Mouse (Mus musculus): ENCODE measurements around the gene Saa1. TPM values are rescaled to one million over a fixed set of nuclear protein-coding genes. Genes with fewer than 3 reads are reported as not detected.
"Not testable (repeated sequence)": the region's sequence is repeated elsewhere in the genome, so short reads cannot be mapped to it uniquely, and the experiment has no call there.

The Saa1 gene
- polyA plus RNA-seq, 1 experiment from 2014 or later = not detected

GRCm38 (mm10) chr7:46745816-46746215 is 3.0 kb upstream of the Saa1 start:
- no peaks in the 10 kb centered on the region for H3K9me3 ChIP-seq (replicated peaks)
- 79% methylated on average over 3 of the region's 3 CpGs for WGBS
- H3K4me2 ChIP-seq = no peak overlapping the region

GRCm38 (mm10) chr7:46740041-46740440 is 2.7 kb downstream of the Saa1 start:
- H3K4me3 ChIP-seq; H3K4me1 ChIP-seq (replicated peaks); H3K27me3 ChIP-seq; H3K9me3 ChIP-seq (replicated peaks); H3K9ac ChIP-seq; H3K27ac ChIP-seq; ATAC-seq (replicated peaks; ENCODE audit: insufficient number of reproducible peaks, insufficient read depth, low FRiP score, low read depth); H3K36me3 ChIP-seq; H3K4me2 ChIP-seq: not testable (repeated sequence)
- WGBS = 72% methylated on average over 5 of the region's 5 CpGs

More at GRCm38 (mm10) chr7:46745816-46746215, 3.0 kb upstream of the Saa1 start:
- H3K27me3 ChIP-seq = no peaks in the 10 kb centered on the region
- no peaks in the 10 kb centered on the region for H3K36me3 ChIP-seq
- no peak overlapping the region for H3K9ac ChIP-seq
- no peaks in the 10 kb centered on the region for H3K4me1 ChIP-seq (replicated peaks)
- no peak for ATAC-seq (replicated peaks; ENCODE audit: insufficient number of reproducible peaks, insufficient read depth, low FRiP score, low read depth)
- no peak overlapping the region for H3K27ac ChIP-seq
- no peak overlapping the region for H3K4me3 ChIP-seq

DNA sequence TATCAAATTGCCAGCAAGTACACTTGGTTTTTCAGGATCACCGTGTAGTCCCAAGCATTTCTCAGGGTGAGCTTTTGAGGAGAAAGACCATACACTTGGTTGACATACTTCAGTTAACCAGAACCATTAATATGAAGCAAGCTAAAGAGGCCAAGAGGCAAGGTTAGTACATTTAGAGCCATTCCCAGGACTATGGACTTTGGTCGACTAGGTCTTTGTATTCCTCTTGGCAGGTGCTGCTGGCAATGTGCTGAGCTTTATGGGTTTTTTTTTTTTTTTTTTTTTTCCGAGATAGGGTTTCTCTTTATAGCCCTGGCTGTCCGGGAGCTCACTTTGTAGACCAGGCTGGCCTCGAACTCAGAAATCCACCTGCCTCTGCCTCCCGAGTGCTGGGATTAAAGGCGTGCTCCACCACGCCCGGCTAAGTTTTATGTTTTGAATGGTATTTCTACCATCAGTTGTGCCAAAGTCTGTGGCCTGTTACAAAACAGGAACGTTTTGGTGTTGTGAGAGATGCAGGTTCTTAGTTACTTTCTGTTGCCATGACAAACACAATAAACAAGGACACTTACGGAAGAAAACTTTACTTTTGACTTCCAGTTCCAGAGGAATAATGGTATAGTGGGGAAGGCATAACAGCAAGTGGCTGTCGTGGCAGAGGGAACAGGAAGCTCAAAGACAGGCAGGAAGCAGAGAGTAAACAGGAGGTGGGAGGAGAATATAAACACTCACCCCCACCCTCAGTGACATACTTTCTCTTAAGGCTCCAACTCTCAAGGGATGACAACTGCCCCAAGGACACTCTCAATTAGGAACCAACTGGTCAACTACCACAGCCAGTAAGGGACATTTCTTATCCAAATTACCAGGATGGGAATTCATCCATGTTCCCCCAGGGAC is 4.0 kb downstream of the Saa1 start:
- no peak overlapping the region for H3K9ac ChIP-seq
- H3K4me1 ChIP-seq (replicated peaks) = no peaks in the 10 kb centered on the region
- no peaks in the 10 kb centered on the region for H3K36me3 ChIP-seq
- no peak overlapping the region for H3K27ac ChIP-seq
- no peak for ATAC-seq (replicated peaks; ENCODE audit: insufficient number of reproducible peaks, insufficient read depth, low FRiP score, low read depth)
- no peak overlapping the region for H3K4me3 ChIP-seq
- H3K27me3 ChIP-seq = no peaks in the 10 kb centered on the region
- H3K9me3 ChIP-seq (replicated peaks) = no peaks in the 10 kb centered on the region
- 76% methylated on average over 12 of the region's 12 CpGs for WGBS
- no peak overlapping the region for H3K4me2 ChIP-seq

DNA sequence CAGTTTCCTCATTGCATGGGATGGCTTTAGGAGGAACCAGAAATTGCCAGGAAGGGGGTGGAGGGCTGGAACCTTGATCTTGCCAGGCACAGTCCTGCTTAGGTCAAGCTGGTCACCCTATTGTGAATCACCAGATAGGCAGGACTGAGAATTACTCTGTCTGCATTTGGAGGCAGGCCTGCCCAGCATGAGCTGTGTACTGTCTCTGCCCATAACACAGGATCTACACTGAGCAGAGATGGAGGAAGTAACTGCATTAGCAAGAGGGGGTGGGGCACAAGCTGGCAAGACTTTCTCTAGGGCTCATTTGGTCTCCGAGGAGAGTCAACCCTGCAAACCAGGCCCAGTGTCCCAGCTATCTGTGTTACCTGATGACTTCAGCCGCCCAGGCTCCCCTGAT is 7.8 kb downstream of the Saa1 start:
- whole genome bisulfite sequencing = 65% methylated on average over 2 of the region's 2 CpGs
- Histone ChIP-seq H3K4me1 (replicated peaks) (no peaks in the 10 kb centered on the region), H3K4me3 (no peak overlapping the region), H3K27me3 (no peaks in the 10 kb centered on the region), H3K9me3 (replicated peaks) (no peaks in the 10 kb centered on the region), H3K36me3 (no peaks in the 10 kb centered on the region), H3K27ac (no peak overlapping the region), H3K9ac (no peak overlapping the region), H3K4me2 (no peak overlapping the region)
- no peak for ATAC-seq (replicated peaks; ENCODE audit: insufficient number of reproducible peaks, insufficient read depth, low FRiP score, low read depth)

DNA sequence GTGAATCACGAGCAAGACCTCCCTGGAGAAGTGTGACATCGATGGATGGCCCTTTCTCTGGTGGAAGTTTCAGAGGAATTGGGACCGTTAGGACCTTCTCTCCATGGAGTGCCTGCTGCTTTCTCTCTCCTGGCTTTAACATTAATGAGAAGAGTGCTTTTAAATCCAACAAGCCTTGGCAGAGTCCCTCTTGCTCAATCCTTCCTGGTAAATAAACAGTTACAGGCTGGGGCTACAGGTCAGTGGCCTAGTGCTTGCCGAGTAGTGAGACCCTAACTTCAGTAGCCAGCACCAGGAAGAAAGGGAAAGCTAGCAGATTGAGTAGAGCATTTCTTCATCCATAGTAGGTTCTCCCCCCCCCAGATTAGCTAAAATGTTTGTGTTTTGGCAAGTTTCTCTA is 10.3 kb downstream of the Saa1 start, which contains the start of gene Saa4:
Gene Saa4, minus strand, starts transcription at position 146 of the 400 bp plus-strand sequence.
- H3K36me3 ChIP-seq = no peaks in the 10 kb centered on the region
- ATAC-seq (replicated peaks; ENCODE audit: insufficient number of reproducible peaks, insufficient read depth, low FRiP score, low read depth) = no peak
- H3K4me3 ChIP-seq = no peak within 1 kb of the TSS
- no peaks in the 10 kb centered on the region for H3K9me3 ChIP-seq (replicated peaks)
- H3K4me1 ChIP-seq (replicated peaks) = no peaks in the 10 kb centered on the region
- H3K27me3 ChIP-seq = no peaks in the 10 kb centered on the region
- H3K4me2 ChIP-seq = no peak within 1 kb of the TSS
- H3K9ac ChIP-seq = no peak within 1 kb of the TSS
- H3K27ac ChIP-seq = no peak within 1 kb of the TSS
- 73% methylated on average over 4 of the region's 4 CpGs for whole genome bisulfite sequencing

DNA sequence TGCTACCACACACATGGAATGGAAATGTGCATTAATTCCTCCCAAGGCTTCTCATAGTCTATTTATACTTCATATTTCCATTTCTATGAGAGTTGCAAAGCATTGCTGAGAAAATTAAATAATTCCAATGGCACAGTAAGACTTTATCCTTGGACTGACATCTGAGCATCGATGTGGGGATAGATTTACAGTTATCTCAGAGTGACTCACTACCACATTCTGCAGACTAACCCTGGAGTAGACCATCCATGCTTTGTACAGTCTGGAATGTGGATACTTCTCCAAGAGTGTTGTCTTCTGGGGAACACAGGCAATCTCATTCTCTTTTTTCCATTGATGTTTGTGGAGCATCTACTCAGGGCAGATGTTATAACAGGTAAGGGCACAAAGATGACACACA is 15.2 kb downstream of the Saa1 start:
- H3K27me3 ChIP-seq = no peaks in the 10 kb centered on the region
- H3K27ac ChIP-seq = no peak overlapping the region
- H3K36me3 ChIP-seq = no peaks in the 10 kb centered on the region
- no peaks in the 10 kb centered on the region for H3K4me1 ChIP-seq (replicated peaks)
- no peak for ATAC-seq (replicated peaks; ENCODE audit: insufficient number of reproducible peaks, insufficient read depth, low FRiP score, low read depth)
- no peak overlapping the region for H3K4me3 ChIP-seq
- no peaks in the 10 kb centered on the region for H3K9me3 ChIP-seq (replicated peaks)
- no peak overlapping the region for H3K4me2 ChIP-seq
- H3K9ac ChIP-seq = no peak overlapping the region
- WGBS = 60% methylated on average over 1 of the region's 1 CpGs

GRCm38 (mm10) chr7:46724396-46724795 is 18.4 kb downstream of the Saa1 start:
- Histone ChIP-seq H3K4me2 (no peak overlapping the region), H3K4me1 (replicated peaks) (no peaks in the 10 kb centered on the region), H3K9me3 (replicated peaks) (no peaks in the 10 kb centered on the region), H3K27ac (no peak overlapping the region), H3K4me3 (no peak overlapping the region), H3K27me3 (no peaks in the 10 kb centered on the region), H3K9ac (no peak overlapping the region), H3K36me3 (no peaks in the 10 kb centered on the region)
- 70% methylated on average over 5 of the region's 5 CpGs for WGBS
- no peak for ATAC-seq (replicated peaks; ENCODE audit: insufficient number of reproducible peaks, insufficient read depth, low FRiP score, low read depth)

DNA sequence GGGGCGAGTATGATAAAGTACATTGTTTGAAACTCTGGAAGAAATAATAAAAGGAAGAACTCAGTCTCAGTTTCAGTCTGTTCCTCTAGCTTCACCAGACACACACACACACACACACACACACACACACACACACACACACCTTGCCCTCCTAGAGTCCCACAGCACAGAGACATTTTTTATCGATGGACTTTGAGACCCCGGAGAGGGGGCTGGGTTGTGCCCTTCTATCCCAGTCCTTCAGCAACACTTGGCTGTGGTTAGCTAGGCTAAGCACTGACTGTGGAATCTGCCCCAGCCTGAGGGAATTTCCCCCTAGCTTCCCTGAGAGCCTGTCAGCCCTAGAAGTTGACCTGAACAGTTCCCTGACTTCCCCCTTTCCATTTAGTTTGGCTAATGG is 18.9 kb downstream of the Saa1 start:
- Histone ChIP-seq H3K4me3 (no peak overlapping the region), H3K4me2 (no peak overlapping the region), H3K27me3 (peaks cover under 1% of the 10 kb centered on the region; the same call in 1 of the 2 replicates), H3K9ac (no peak overlapping the region), H3K9me3 (replicated peaks) (no peaks in the 10 kb centered on the region), H3K27ac (no peak overlapping the region), H3K36me3 (no peaks in the 10 kb centered on the region), H3K4me1 (replicated peaks) (no peaks in the 10 kb centered on the region)
- ATAC-seq (replicated peaks; ENCODE audit: insufficient number of reproducible peaks, insufficient read depth, low FRiP score, low read depth) = no peak; the same call in 1 of the 2 replicates
- WGBS = 60% methylated on average over 3 of the region's 3 CpGs

GRCm38 (mm10) chr7:46723354-46723753 is 19.4 kb downstream of the Saa1 start:
- H3K36me3 ChIP-seq = no peaks in the 10 kb centered on the region
- H3K27me3 ChIP-seq = peaks cover 5% of the 10 kb centered on the region; the same call in 1 of the 2 replicates
- H3K4me1 ChIP-seq (replicated peaks) = no peaks in the 10 kb centered on the region
- no peak overlapping the region for H3K9ac ChIP-seq
- WGBS = 89% methylated on average over 6 of the region's 6 CpGs
- H3K4me2 ChIP-seq = no peak overlapping the region
- H3K4me3 ChIP-seq = no peak overlapping the region
- no peak overlapping the region for H3K27ac ChIP-seq
- ATAC-seq (replicated peaks; ENCODE audit: insufficient number of reproducible peaks, insufficient read depth, low FRiP score, low read depth) = no peak
- no peaks in the 10 kb centered on the region for H3K9me3 ChIP-seq (replicated peaks)

- Histone ChIP-seq H3K27ac (no peak overlapping the region), H3K9ac (no peak overlapping the region), H3K4me1 (replicated peaks) (no peaks in the 10 kb centered on the region), H3K36me3 (no peaks in the 10 kb centered on the region), H3K27me3 (peaks cover 5% of the 10 kb centered on the region; the same call in 1 of the 2 replicates), H3K9me3 (replicated peaks) (no peaks in the 10 kb centered on the region), H3K4me2 (no peak overlapping the region), H3K4me3 (no peak overlapping the region)
- 57% methylated on average over 9 of the region's 9 CpGs for WGBS
- no peak for ATAC-seq (replicated peaks; ENCODE audit: insufficient number of reproducible peaks, insufficient read depth, low FRiP score, low read depth)
These were observed 22.3 kb downstream of the Saa1 start for GRCm38 (mm10) chr7:46720460-46720859.

GRCm38 (mm10) chr7:46719526-46719925 is 23.3 kb downstream of the Saa1 start:
- H3K4me2 ChIP-seq = no peak overlapping the region
- no peak overlapping the region for H3K4me3 ChIP-seq
- 65% methylated on average over 7 of the region's 7 CpGs for WGBS
- no peaks in the 10 kb centered on the region for H3K36me3 ChIP-seq
- H3K27me3 ChIP-seq = peaks cover 5% of the 10 kb centered on the region; the same call in 1 of the 2 replicates
- no peaks in the 10 kb centered on the region for H3K9me3 ChIP-seq (replicated peaks)
- no peak overlapping the region for H3K27ac ChIP-seq
- no peak overlapping the region for H3K9ac ChIP-seq
- no peaks in the 10 kb centered on the region for H3K4me1 ChIP-seq (replicated peaks)
- no peak for ATAC-seq (replicated peaks; ENCODE audit: insufficient number of reproducible peaks, insufficient read depth, low FRiP score, low read depth)
